Mouse (Mus musculus) intestine, embryonic 16.5 days (tissue): ENCODE results near the gene Ide. TPM values are rescaled to one million over a fixed set of nuclear protein-coding genes. Genes with fewer than 3 reads are reported as not detected.

Experiments
- ATAC-seq: fragments of 200-750 bp; cut with Nextera tagmentation; 2 replicates; pipeline ENCODE4 v1.8.0; 2017; ENCODE audit warnings: moderate TSS enrichment, moderate library complexity
- H3K27ac ChIP-seq: fragments of 300-500 bp; sonication (generic); 2 replicates; pipeline ENCODE4 v1.5.1; 2014; ENCODE audit warnings: mild to moderate bottlenecking, low read length
- H3K27me3 ChIP-seq: fragments of 300-500 bp; sonication (generic); replicated peaks from 2 replicates; pipeline ENCODE4 v1.6.1; 2014; ENCODE audit warnings: low read length, control low read depth, mixed read lengths; ENCODE audit not compliant: control insufficient read depth, insufficient read depth
- H3K36me3 ChIP-seq: fragments of 300-500 bp; sonication (generic); 2 replicates; pipeline ENCODE4 v1.6.1; 2014; ENCODE audit warnings: low read length, control low read depth; ENCODE audit not compliant: control insufficient read depth, insufficient read depth
- H3K4me1 ChIP-seq: fragments of 300-500 bp; sonication (generic); 2 replicates; pipeline ENCODE4 v1.6.1; 2014; ENCODE audit warnings: low read length, control low read depth, mixed read lengths; ENCODE audit not compliant: control insufficient read depth, insufficient read depth
- H3K4me2 ChIP-seq: fragments of 300-500 bp; sonication (generic); 2 replicates; pipeline ENCODE4 v1.6.1; 2014; ENCODE audit warnings: low read depth, low read length, control low read depth
- H3K4me3 ChIP-seq: fragments of 300-500 bp; sonication (generic); 2 replicates; pipeline ENCODE4 v1.5.1; 2014; ENCODE audit warnings: mild to moderate bottlenecking, low read length
- H3K9ac ChIP-seq: fragments of 300-500 bp; sonication (generic); 2 replicates; pipeline ENCODE4 v1.6.1; 2014; ENCODE audit warnings: low read depth, low read length
- H3K9me3 ChIP-seq: fragments of 300-500 bp; sonication (generic); 2 replicates; pipeline ENCODE4 v1.6.1; 2016; ENCODE audit warnings: low read length, control low read depth; ENCODE audit not compliant: control insufficient read depth
- WGBS: fragments of 180-500 bp; shearing (Covaris S2); extraction: QIAGEN DNeasy Blood & Tissue Kit; methylation state at CpG from one replicate; pipeline ENCODE4 v1.1.7; 2014; 5-methylcytosine and 5-hydroxymethylcytosine counted together
- polyA plus RNA-seq: library from polyadenylated mRNA; unstranded; fragments of >200 nt; fragmentation: Nextera tagmentation; extraction: Ambion mirVana; gene quantifications from 2 replicates; pipeline ENCODE4 v1.2.1, GENCODE M21; 2015

The Ide gene
- polyA plus RNA-seq, 1 experiment from 2014 or later, result 50.8 TPM

DNA sequence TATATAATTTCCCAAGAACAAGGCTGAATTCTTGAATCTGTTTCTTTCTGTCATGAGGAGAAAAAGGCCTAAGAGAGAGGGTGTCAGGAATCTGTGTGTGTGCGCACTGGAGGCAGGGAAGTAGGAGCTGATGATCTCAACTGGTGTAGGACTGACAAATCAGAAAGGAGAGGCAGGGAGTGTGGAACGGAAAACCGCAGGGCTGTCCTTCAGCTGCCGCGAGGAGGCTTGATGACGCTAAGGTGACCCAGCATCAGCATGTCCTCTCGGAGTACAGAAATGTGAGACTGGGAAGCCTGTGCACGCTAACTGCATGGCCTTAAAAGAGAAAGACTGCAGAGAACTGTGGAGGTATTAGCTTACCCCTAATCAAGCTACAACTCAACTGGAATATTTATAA, 46.7 kb downstream of the Ide start:
- Histone ChIP-seq H3K36me3 (0 out of 2 replicates have a peak, but pooled peaks cover 2% of the 10 kb centered on the region), H3K4me2 (no peak overlapping the region), H3K9ac (no peak overlapping the region), H3K4me3 (no peak overlapping the region), H3K27me3 (no peaks in the 10 kb centered on the region), H3K9me3 (no peaks in the 10 kb centered on the region), H3K4me1 (no peaks in the 10 kb centered on the region), H3K27ac (no peak overlapping the region)
- WGBS, result 77% methylated on average over 8 of the region's 8 CpGs
- ATAC-seq, result no peak

DNA sequence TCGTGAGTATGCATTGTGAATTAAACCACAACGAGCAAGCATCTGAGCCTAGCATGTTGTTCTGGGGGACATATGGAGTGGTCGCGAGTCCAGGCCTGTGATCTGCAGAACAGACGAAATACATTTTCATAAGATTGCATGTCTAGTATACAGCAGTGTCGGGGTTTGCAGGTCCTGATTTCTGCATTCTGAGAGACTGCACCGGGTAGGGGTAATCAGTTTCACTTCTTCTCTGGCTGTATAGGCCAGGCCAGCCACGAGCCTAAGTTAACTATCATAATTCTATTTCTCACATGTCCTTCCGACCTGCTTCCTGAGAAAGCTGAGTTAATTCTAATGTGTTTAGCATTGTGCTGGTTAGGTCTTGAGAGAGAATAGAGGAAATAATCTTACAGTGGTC, 52.9 kb downstream of the Ide start:
- Histone ChIP-seq H3K9me3 (no peaks in the 10 kb centered on the region), H3K27me3 (no peaks in the 10 kb centered on the region), H3K4me1 (no peaks in the 10 kb centered on the region), H3K9ac (no peak overlapping the region), H3K4me3 (no peak overlapping the region), H3K4me2 (no peak overlapping the region), H3K27ac (no peak overlapping the region), H3K36me3 (0 out of 2 replicates have a peak, but pooled peaks cover 2% of the 10 kb centered on the region)
- ATAC-seq, result no peak
- 90% methylated on average over 9 of the region's 9 CpGs for WGBS

DNA sequence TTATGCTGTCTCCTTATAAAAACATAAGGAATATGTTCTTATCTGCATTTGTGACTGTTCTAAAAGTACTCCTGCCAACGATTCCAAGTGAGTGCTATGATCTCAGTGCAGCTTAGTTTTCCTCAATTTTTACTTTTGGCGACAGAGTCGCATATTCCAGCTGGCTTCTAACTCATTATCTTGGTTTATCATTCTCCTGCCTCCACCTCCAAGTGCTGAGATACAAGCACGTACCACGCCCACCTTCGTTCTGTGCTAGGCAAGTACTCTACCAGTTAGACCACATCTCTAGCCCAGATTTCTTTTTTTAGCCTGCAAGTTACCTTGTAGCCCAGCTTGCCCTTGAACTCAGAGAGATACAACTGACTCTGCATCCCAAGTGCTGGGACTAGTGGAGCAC, 54.5 kb downstream of the Ide start:
- ATAC-seq, result no peak
- Histone ChIP-seq H3K9ac (no peak overlapping the region), H3K4me3 (no peak overlapping the region), H3K36me3 (0 out of 2 replicates have a peak, but pooled peaks cover 2% of the 10 kb centered on the region), H3K27me3 (no peaks in the 10 kb centered on the region), H3K9me3 (no peaks in the 10 kb centered on the region), H3K27ac (no peak overlapping the region), H3K4me1 (no peaks in the 10 kb centered on the region), H3K4me2 (no peak overlapping the region)
- 80% methylated on average over 6 of the region's 6 CpGs for WGBS

DNA sequence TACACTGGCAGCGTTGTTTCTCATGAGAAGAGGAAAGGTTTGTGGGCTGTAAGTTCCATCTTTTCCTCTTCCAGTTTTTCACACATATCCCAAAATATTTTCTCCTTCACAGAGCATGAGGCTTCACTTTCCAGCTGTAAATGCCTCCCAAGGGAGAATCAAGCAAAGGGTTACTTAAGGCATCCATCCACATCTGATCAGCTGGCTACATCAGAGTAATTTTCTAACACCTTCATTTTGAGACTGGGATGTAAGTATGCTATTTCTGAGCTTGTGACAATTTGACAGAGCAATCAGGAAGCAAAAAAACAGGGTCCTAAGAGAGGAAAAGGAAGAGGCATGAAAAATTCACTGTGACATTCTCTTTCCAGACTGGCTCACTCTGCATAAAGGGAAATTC, 55.9 kb downstream of the Ide start:
- H3K36me3 ChIP-seq, result 0 out of 2 replicates have a peak, but pooled peaks cover 4% of the 10 kb centered on the region
- ATAC-seq, result no peak
- no peak overlapping the region for H3K4me2 ChIP-seq
- WGBS, result 100% methylated on average over 1 of the region's 1 CpGs
- no peak overlapping the region for H3K27ac ChIP-seq
- no peaks in the 10 kb centered on the region for H3K4me1 ChIP-seq
- no peak overlapping the region for H3K9ac ChIP-seq
- H3K27me3 ChIP-seq, result no peaks in the 10 kb centered on the region
- H3K9me3 ChIP-seq, result no peaks in the 10 kb centered on the region
- H3K4me3 ChIP-seq, result no peak overlapping the region

DNA sequence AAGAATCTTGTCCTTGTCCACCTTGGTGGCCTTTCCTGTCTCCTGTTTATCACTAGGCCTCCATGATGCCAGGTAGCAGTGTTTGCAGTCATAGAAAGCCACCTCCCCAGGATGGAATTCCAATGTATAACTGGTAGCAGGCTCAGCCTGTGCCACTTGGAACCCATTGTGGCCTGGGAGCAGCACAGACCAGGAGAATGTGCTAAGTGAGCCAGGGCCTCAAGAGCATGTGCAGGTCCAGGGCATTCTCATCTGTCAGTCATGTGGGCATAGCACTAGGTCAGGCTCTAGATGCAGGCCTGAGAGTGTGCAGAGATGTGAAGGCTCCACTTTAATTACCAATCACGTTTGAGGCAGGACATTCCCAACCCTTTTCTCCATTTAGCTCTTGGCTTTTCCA, 58.5 kb downstream of the Ide start:
- Histone ChIP-seq H3K27me3 (no peaks in the 10 kb centered on the region), H3K4me3 (no peak overlapping the region), H3K4me1 (no peaks in the 10 kb centered on the region), H3K36me3 (0 out of 2 replicates have a peak, but pooled peaks cover 5% of the 10 kb centered on the region), H3K4me2 (no peak overlapping the region), H3K9me3 (no peaks in the 10 kb centered on the region), H3K9ac (no peak overlapping the region), H3K27ac (no peak overlapping the region)
- WGBS, result 84% methylated on average over 1 of the region's 1 CpGs
- ATAC-seq, result no peak

DNA sequence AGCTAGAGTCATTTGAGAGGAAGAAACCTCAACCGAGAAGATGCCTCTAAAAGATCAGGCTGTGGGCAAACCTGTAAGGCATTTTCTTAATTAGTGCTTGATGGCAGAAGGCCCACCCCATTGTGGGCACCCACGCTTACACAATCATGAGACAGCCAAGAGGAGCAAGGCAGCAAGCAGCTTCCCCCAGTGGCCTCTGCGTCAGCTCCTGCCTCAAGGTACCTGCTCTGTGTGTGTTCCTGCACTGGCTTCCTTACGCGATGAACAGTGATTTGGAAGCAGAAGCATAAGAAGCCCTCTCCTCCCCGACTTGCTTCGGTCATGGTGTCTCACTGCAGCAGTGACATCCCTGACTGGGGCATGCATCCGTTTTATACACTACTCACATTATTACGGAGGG, 62.1 kb downstream of the Ide start:
- no peak overlapping the region for H3K9ac ChIP-seq
- H3K4me1 ChIP-seq, result no peaks in the 10 kb centered on the region
- H3K36me3 ChIP-seq, result 0 out of 2 replicates have a peak, but pooled peaks cover 3% of the 10 kb centered on the region
- H3K27me3 ChIP-seq, result no peaks in the 10 kb centered on the region
- WGBS, result 93% methylated on average over 9 of the region's 9 CpGs
- ATAC-seq, result no peak
- no peaks in the 10 kb centered on the region for H3K9me3 ChIP-seq
- H3K27ac ChIP-seq, result no peak overlapping the region
- no peak overlapping the region for H3K4me2 ChIP-seq
- H3K4me3 ChIP-seq, result no peak overlapping the region

DNA sequence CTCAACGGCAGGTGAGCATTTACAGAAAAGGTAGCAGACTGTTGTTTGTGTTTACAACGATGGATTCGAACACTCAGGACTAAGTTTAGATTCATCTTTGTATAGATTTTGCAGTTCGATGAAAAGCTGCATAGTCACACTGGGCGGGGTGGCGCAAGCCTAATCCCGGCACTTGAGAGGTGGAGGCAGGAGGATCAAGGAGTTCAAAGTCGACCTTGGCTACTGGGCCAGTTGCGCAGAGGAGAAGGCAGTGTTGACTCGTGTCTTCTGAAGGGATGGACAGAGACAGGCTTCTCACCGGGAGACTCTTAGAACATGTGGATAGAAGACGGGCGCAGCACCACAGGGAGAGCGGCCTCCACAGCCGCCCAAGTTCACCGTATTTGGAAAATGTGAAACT, 68.5 kb downstream of the Ide start:
- H3K27ac ChIP-seq, result no peak overlapping the region
- no peak for ATAC-seq
- no peak overlapping the region for H3K4me3 ChIP-seq
- no peaks in the 10 kb centered on the region for H3K4me1 ChIP-seq
- H3K4me2 ChIP-seq, result no peak overlapping the region
- H3K27me3 ChIP-seq, result no peaks in the 10 kb centered on the region
- no peaks in the 10 kb centered on the region for H3K9me3 ChIP-seq
- no peak overlapping the region for H3K9ac ChIP-seq
- 92% methylated on average over 16 of the region's 16 CpGs for WGBS
- H3K36me3 ChIP-seq, result no peaks in the 10 kb centered on the region

DNA sequence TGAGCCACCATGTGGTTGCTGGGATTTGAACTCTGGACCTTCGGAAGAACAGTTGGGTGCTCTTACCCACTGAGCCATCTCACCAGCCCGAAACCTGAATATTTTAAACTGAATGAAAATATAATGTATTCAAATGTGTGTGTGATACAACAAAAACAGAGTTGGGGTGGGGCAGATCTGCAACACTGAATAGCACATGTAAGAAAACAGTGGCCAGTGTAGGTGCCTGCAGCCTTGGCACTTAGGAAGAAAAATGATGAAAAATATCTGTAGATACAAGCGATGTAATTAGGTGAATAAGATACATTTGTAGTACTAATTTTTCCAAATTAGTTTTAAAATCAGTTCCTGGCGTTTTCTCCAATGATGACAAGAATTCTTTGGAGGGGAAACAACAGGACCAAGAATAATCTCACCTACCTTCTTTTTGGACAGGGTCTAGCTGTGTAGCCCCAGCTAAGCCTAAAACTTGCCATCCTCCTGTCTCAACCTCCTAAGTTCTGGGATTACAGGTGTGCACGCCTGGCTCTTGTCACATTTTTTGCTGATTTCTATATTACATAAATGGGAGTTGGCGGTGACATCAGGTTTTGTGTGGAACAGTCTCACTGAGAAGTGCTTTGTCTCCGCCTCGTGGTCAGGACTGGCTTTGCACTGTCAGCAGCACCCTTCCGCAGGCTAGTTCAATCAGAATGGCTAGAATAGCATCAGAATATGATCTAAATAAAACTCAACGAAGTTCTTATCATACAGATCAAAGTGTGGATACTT, 72.1 kb downstream of the Ide start:
- 30% methylated on average over 10 of the region's 10 CpGs for WGBS
- Histone ChIP-seq H3K4me2 (no peak overlapping the region), H3K9me3 (no peaks in the 10 kb centered on the region), H3K36me3 (no peaks in the 10 kb centered on the region), H3K27ac (no peak overlapping the region), H3K4me3 (no peak overlapping the region), H3K27me3 (no peaks in the 10 kb centered on the region), H3K4me1 (no peaks in the 10 kb centered on the region), H3K9ac (no peak overlapping the region)
- ATAC-seq, result peak; percentile 62; the same call in 1 of the 2 replicates

DNA sequence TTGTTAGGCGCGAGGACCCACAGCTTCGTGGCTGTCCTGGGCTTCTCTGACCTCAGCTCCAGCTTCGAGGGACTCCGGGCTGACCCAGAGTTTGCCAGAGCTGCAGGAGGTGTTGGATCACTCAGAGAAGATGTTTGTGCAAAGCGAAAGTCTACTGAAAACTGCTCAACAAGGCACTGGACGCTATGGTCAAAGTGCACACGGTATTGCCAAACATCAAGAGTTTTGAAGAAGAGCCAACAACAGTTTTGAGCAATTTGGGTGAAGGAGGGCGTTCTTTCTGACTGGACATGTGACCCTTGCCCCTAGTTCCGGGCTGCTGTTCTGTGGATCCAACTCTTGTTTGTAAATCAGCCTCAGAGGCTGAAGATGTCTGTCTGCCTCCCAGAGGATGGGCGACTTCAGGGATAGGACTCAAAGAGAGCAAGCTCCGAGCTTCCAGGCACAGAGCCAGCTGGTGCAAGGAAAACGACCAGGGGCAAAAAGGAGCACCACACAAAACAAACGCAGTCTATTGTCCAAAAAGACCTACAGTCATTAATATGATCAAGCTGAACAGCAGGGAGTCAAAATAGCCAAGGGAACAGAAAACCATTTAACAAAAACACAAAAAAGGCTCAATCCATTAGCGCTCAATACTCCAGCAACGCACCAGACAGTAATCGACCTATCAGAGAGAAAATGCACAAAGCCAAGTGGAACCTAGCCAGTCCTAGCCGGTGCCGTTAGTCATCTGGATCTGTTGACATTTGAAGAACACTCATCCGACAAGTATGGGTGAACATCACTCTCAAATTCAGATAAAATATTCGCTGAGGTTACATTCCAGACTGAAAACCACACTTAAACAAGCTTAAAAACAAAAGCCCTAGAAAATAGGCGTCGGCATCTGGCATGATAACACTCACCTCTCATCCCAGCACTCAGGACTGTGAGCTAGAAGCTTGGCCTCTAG, 73.4 kb downstream of the Ide start:
- no peak overlapping the region for H3K4me3 ChIP-seq
- H3K4me1 ChIP-seq, result no peaks in the 10 kb centered on the region
- H3K27me3 ChIP-seq, result no peaks in the 10 kb centered on the region
- no peaks in the 10 kb centered on the region for H3K36me3 ChIP-seq
- WGBS, result 60% methylated on average over 23 of the region's 23 CpGs
- H3K4me2 ChIP-seq, result no peak overlapping the region
- no peak overlapping the region for H3K27ac ChIP-seq
- no peaks in the 10 kb centered on the region for H3K9me3 ChIP-seq
- no peak for ATAC-seq
- no peak overlapping the region for H3K9ac ChIP-seq
